Mouse (Mus musculus): ENCODE measurements around the gene Cdkn1b.

Gene Cdkn1b

DNA sequence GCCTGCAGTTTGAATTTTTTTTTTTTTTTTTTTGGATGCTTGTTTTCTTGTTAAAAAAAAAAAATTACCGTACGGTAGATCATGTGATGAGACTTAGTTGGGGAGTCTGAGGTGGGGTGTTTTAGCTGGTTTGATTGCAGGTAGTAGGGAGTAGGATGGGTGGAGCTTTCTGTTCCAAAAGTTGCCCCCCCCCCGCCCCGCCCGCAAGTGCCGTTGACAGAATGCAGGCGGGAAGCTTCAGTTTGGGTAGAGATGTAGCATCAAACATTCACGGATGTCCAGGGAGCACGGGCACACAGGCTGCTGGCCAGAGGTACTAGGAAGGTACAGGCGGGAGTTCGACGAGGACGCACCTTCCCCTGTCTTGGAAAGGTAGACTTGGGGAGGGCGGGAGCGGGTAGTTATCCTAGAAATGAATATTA lies 8.7 kb downstream of the Cdkn1b start:
- no peak for DNase-seq (ENCODE audit: low read depth, low spot score)

DNA sequence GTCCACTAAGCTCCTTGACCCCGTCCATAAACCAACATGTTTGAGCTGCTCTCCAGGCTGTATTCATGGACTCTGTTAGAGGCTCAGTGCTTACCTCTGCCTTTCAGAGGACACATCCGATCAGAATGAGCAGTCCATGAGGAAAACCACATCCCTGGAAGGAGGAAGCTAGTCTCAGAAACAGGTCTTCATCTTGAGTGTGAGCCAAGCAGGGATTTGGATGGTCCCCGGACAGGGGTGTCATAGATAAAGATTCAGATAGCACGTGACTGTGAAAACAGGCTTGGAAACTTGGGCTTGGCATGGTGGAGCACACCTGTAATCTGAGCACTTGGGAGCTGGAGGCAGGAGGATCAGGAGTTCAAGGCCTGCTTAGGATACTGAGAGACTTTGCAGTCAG lies 9.7 kb downstream of the Cdkn1b start:
- DNase-seq (ENCODE audit: low read depth, low spot score) = peak; percentile 34

DNA sequence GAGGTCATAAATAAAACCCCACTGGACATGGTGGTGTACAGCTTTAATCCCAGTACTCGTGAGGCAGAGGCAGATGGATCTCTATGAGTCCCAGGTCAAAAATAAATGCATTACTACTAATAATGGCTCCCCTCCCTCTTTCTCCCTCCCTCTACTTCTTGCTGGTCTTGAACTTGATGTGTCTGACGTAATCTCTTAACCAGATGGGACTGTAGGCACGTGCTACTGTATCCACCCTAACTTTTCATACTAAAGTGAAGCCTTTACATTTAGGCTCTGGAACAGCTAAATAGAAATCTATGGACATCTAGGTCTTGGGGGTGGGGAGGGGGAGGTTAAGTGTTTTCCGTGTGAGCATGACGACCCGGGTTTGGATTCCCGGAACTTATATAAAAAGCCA lies 10.2 kb downstream of the Cdkn1b start:
- no peak for DNase-seq (ENCODE audit: low read depth, low spot score)

GRCm38 (mm10) chr6:134931146-134931545 lies 10.9 kb downstream of the Cdkn1b start:
- peak; percentile 51 for DNase-seq (ENCODE audit: low read depth, low spot score)

DNA sequence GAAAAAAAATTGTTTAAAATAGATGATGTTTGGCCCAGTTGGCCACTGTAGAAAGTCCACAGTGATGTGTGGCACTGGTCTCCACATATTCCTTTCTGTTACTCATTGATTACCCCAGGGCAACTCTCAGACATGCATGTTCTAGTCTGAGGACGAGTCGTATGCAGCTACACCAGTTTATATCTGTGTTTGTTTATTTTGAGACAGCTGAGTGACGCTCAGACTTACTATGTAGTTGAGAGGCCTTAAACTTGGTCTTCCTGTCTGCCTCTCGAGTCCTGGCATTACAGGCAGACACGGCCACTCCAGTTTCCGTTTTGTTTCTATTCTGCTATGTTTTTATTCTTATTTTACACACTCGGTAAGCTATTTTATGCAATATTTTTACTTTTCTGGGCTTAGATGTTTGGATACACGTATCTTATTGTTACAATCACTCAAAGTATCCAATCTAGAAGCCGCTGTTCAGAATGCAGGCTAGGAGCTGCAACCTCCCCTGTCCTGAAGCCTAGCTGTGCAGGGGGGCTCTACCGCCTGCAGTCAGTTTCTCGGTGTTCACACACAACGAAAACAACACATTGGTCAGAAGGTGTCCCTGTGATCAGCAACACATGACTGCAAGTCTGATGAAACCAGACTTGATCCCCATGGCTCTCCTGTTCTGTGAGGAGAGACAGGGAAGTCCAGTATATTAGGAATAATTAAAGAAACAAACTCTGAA lies 12.4 kb downstream of the Cdkn1b start:
- DNase-seq (ENCODE audit: low read depth, low spot score) = peak; percentile 46

- DNase-seq (ENCODE audit: low read depth, low spot score) = no peak
These were observed 13.0 kb downstream of the Cdkn1b start for GRCm38 (mm10) chr6:134933207-134933558.

GRCm38 (mm10) chr6:134934305-134934704 lies 14.1 kb downstream of the Cdkn1b start:
- DNase-seq (ENCODE audit: low read depth, low spot score) = no peak

DNA sequence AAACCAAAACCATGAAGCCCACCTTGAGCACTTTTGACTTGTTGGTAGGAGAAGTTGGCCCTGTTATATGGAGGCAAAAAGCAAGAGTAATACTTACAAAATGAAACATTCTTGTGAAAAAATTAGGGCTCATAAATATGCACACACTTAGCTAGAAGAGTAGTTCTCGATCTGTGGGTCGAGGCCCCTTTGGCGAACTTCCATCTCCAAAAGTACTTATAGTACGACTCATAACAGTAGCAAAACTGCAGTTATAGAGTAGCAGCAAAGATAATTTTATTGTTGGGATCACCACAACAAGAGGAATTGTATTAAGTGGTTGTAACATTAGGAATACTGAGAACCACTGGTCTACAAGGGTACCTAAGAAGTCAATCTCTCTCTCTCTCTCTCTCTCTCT lies 19.6 kb downstream of the Cdkn1b start:
- no peak for DNase-seq (ENCODE audit: low read depth, low spot score)

GRCm38 (mm10) chr6:134943759-134944407 lies 23.7 kb downstream of the Cdkn1b start:
- no peak for DNase-seq (ENCODE audit: low read depth, low spot score)

DNA sequence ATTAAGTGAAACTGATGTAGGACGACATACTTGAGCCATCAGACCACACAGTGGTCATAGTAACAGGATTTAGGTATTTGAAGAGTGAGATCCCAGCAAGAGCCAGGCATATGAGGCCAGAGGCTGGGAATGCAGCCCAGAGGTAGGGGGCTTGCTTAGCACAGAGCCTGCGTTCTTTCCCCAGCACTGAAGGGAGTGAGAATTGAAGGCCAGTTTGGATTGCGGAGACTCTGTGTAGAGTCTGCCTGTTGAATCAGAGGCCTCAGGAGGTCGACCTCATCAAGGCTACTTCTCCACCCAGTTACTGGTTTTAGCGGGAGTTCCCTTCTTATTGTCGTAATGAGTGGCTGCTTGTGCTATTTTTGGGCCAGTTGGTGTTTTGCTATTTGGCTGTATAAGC lies 25.9 kb downstream of the Cdkn1b start:
- no peak for DNase-seq (ENCODE audit: low read depth, low spot score)

DNA sequence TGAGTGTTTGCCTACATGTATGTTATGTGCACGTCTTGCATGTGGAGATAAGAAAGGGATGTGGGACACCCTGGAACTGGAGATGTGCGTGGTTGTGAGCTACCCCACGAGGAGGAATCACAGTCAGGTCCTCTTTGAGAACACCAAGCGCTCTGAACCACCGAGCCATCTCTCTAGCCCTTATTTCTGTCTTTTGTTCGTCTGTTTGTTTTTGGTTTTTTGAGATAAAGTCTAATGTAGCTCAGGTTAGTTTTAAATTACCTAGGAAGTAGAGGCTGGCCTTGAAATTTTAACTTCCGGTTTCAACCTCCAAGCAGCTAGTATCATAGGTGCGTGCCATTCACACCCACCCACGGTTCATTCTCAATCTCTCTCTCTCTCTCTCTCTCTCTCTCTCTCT lies 26.7 kb downstream of the Cdkn1b start:
- DNase-seq (ENCODE audit: low read depth, low spot score) = peak; percentile 77

DNA sequence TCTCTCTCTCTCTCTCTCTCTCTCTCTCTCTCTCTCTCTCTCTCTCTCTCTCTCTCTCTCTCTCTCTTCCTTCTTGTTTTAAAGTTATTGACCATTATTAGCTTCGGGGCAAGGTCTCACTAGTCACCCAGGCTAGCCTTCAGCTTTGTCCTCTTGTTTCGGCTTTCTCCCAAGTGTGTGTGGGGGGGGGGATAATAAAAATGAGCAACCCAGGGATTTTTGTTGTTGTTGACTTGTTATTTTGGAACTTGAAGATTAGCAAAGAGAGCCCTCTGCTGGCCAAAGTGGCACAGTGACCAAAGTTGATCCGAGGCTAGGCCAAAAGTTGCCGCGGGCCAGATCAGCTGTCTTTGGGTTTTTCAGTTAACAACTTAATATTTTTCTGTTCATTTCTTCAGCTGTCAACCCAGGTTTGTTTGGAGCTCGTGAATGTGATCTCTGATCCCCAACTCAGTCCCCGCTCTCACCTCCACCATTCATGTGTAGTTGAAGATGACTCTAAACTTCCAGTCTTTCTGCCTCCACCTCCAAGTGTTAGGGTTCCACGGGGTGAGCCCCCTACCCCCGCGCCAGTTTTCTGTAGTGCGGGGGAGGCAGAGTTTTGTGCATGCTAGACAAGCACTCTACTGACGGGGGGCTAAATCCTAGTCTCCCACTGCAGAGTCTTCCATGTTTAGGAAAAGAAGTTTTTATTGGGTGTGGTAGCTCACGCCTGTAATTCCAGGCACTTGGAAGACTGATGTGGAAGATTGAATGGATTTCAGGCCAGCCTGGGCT lies 27.3 kb downstream of the Cdkn1b start:
- peak; percentile 86 for DNase-seq (ENCODE audit: low read depth, low spot score)

DNA sequence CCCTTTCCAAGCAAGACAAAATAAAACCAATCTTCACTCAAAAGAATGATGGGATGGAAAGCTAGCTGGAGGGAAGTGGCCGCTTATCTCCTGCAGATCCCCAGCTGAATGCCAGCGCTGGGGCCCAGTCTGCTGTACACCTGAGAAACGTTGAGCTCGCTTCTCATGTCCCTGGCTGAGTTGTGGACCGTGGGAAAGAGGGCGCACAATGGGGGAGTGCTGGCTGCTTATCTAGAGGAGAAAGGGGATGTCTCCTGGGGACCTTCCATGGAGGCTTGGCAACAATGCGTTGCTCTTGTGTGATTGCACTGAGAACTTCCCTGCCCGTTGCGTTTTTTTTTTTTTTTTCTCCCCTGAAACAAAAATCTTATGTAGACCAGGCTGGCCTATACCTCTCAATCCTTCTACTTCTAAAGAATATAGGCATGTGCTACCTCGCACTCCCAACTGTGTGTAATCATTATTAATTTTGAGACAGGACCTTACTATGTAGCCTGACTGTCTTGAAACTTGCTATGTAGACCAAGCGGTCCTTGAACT lies 28.4 kb downstream of the Cdkn1b start:
- DNase-seq (ENCODE audit: low read depth, low spot score) = no peak

DNA sequence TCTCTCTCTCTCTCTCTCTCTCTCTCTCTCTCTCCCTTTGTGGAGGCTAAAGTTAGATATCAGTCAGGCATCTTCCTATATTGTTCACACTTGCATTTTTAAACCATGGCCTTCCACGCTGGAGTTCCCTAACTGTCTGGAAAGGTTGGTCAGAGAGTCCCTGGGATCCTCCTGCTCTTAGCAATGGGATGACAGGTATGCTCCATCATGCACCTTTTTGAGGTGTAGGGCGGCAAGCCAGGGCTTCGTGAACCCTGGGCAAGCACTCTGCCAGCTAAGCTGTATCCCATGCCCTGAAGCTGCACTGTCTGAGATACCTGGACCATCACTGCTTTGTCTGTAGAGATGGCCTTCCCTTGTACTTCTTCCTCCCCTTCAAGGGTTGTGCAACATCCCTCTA lies 29.0 kb downstream of the Cdkn1b start:
- no peak for DNase-seq (ENCODE audit: low read depth, low spot score)

DNA sequence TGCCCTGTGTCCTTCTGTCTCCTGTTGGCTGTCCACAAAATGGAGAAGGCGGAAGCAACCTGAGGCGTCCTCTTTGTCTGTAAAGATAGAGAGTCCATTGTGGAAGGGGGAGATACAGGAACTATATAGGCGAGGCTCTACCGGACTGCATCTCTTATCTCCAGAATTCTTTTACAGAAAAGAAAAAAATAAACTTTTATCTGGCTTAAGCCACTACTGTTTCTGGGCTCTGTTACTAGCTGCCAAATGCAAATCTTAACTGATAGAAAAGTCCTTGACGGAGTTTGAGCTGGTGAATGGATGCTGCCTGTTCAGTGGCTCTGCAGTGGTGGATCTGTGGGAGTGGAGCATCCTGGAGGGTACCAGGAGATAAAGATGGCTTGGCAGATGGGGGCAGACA lies 31.2 kb downstream of the Cdkn1b start:
- DNase-seq (ENCODE audit: low read depth, low spot score) = no peak

DNA sequence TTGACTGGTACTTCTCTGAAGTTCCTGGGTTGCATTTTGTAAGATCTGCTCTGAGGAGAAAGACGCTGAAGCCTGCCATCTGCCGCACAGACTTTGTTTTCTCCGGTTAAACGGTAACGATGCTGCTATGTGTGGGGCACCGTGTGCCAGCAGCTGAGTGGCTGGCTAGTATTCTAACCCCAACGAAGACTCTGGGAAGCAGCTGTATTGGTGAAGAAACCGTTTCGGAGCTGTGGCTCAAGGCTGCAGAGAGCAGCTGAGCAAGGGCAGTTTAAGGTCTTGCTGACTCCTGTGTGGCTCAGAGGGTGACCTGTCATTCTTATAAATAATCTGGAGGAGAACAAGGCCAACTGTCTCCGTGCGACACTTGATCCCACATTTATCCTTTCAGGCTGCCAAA lies 33.8 kb downstream of the Cdkn1b start:
- DNase-seq (ENCODE audit: low read depth, low spot score) = no peak

DNA sequence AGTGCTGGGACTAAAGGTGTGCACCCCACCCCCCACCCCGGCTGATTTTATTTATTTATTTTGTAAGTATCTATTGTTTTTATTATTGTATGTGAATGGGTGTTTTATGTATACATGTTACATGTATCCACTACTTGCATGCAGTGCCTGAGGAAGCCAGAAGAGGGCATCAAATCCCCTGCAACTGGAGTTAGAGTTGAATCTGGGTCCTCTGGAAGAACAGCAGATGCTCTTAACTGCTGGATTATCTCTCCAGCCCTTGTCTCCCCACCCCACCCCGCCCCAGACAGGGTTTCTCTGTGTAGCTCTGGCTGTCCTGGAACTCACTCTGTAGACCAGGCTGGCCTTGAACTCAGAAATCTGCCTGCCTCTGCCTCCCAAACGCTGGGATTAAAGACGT lies 36.2 kb downstream of the Cdkn1b start:
- no peak for DNase-seq (ENCODE audit: low read depth, low spot score)

DNA sequence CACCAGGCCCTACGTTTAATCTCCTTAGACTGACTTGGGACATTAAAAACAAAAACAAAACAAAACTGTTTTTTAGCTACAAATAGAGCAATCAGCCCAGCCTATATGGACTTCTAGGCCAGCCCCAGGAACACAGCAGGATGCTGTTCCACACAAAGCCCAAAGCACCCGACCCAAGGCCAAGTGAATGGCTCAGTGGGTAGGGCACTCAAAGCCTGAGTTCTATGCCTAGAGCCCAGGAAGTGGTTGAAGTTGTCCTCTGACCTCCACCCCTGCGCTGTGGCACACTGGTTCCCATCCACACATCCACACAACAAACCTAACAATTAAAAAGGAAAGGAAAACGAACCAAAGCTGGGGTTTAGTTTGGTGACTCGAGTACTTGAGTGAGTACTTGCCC lies 41.1 kb downstream of the Cdkn1b start:
- no peak for DNase-seq (ENCODE audit: low read depth, low spot score)

DNA sequence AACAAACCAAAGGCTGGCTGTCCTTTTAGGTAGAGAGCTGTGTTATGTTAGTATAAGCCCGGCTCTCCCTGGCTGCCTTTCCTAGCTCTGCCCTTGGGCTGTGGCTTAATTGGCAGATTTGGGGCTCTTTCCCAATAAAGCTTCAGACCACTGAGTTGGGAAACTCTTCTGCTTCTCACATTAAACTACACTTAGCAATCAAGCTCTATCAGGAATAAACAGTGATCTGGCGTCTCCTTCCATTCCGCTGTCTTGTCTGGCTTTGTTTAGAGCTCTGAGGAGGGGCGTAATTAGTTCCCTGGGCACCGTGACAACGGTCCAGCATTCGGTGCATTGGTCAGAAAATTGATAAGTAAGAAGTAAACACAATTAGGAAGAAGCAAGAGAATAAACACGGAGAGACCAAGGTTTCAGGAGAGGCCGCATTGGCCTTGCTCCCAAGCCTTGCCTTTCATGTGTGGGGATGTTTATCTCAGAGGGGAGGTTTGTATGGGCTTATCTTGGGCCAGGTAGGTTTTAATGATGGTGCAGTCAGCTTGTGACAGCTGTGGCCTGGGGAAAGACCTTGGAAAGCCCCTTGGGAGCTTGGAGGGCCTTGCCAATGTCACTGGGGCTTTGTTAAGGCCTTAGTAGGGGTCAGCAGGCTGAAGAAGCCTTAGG lies 41.8 kb downstream of the Cdkn1b start:
- DNase-seq (ENCODE audit: low read depth, low spot score) = no peak

DNA sequence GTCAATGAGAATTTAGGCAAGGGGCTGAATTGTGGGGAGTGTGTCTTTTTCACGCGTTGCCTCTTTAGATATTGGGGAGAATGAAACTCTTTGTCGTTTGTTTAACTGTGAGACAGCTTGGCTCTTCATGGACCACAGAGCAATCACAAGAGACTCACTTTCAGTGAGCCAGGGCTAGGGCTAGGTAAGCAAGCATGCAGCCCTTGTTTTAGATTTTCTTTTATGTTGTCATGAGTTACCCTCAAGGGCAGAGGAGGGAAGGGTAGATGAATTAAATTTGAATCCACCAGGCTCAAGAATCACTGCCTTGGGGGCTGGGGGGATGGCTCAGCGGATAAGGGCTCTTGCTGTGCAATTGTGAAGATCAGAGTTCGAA lies 42.3 kb downstream of the Cdkn1b start:
- DNase-seq (ENCODE audit: low read depth, low spot score) = no peak

- DNase-seq (ENCODE audit: low read depth, low spot score) = no peak
These were observed 43.7 kb downstream of the Cdkn1b start for GRCm38 (mm10) chr6:134963910-134964309.

GRCm38 (mm10) chr6:134966681-134967080 lies 46.5 kb downstream of the Cdkn1b start:
- no peak for DNase-seq (ENCODE audit: low read depth, low spot score)
